Mouse (Mus musculus) testis, adult 2 months (tissue): ENCODE results near the gene Clstn1.

Experiments used
- CTCF ChIP-seq: fragments of 200-500 bp; IDR thresholded peaks from 2 replicates; pipeline ENCODE4 v1.5.1; 2012; ENCODE audit warnings: low read depth, mild to moderate bottlenecking, inconsistent platforms, low read length, moderate library complexity; ENCODE audit not compliant: control insufficient read depth, insufficient read depth, insufficient replicate concordance
- POLR2A ChIP-seq: fragments of 200-500 bp; IDR thresholded peaks from 2 replicates; pipeline ENCODE4 v1.6.1; 2012; ENCODE audit warnings: low read depth, mild to moderate bottlenecking, inconsistent platforms, low read length, moderate library complexity; ENCODE audit not compliant: control insufficient read depth

- no peak for TF ChIP-seq POLR2A
- TF ChIP-seq CTCF: no peak
Measured at GRCm38 (mm10) chr4:149576993-149577548, 9.2 kb upstream of the Clstn1 start.
